Mouse (Mus musculus) effector memory CD4-positive, alpha-beta T cell, adult 7 months (primary cell): ENCODE results near the gene Mkln1. TPM values are rescaled to one million over a fixed set of nuclear protein-coding genes. Genes with fewer than 3 reads are reported as not detected.

ENCODE experiments used
- polyA plus RNA-seq: library from polyadenylated mRNA; unstranded; fragments of 100-300 nt; shearing (Covaris generic); gene quantifications from one replicate; pipeline ENCODE4 v1.2.1, GENCODE M21; 2017

The Mkln1 gene
- 226 TPM for polyA plus RNA-seq

GRCm38 (mm10) chr6:31398431-31399205 lies at the start of gene Mkln1:
Gene Mkln1 (plus strand): TSS chr6:31398735.

GRCm38 (mm10) chr6:31563235-31564181 lies 165.0 kb downstream of the Mkln1 start, which contains the start of gene Podxl:
Gene Podxl (minus strand): TSS chr6:31563981.

Other genes starting within 250 kb of the Mkln1 start
- not detected for gene Podxl, start 165.2 kb downstream of the Mkln1 start, polyA plus RNA-seq